Mouse (Mus musculus) 3T3-L1 (cell line): ENCODE data around the gene Foxf1.

Experiments used
- DNase-seq: peaks from one replicate; pipeline ENCODE4 v3.0.0-alpha.2; 2015; ENCODE audit warnings: low read depth, low spot score

The Foxf1 gene

DNA sequence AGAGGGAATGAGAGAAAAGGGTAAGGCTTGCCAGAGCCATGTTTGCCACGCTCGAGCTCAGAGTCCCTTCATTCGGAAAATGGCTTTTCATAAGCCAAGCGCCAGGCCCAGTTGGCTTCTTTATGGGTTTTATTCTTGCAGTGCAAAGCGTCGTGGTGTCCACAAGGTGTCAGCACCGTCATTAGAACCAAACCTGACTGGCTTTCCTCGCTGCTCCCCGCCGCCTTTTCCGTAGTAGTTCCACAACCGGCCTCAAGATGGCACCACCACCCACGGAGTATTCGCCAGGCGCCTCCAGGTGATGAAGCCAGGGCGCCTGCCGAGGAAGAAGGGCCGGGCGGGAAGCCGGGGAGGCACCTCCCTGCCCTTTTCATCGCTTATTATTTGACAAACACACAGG, 29.1 kb downstream of the Foxf1 start:
- peak; percentile 91 for DNase-seq

DNA sequence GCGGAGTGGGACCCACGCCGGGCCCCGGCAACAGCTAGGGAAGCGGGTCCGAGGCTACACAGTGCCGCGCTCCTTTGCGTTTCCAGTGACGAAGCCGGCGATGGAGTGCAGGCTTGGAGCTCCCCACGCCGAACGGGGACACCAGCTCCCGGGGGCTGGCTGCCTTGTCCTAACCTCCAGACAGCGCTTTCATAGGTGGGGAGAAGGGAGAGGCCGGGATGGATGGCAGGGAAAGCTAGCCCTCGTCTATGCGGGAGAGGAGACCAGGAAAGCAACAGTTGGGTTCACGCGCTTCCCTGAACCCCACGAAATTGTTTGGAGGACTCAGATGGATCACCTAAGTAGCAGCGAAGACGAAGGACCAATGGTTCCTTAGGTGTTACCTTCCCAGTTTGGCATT, 30.9 kb downstream of the Foxf1 start:
- no peak for DNase-seq

DNA sequence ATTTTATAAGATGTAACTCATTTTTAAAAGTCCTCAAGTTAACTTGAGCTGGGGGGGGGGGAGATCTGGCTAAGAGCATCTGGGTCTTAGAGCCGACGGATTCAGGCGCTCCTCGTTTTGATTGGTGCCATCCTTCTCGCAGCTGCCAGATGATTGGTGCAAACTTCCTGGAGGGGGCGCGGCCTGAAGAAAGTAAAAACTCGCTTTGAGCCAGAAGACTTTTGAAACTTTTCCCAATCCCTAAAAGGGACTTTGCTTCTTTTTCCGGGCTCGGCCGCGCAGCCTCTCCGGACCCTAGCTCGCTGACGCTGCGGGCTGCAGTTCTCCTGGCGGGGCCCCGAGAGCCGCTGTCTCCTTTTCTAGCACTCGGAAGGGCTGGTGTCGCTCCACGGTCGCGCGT, 31.8 kb downstream of the Foxf1 start, which contains the start of gene Foxc2:
Foxc2 (plus strand) TSS at position 224 of the 400 bp plus-strand sequence.
- DNase-seq = peak; percentile 95

DNA sequence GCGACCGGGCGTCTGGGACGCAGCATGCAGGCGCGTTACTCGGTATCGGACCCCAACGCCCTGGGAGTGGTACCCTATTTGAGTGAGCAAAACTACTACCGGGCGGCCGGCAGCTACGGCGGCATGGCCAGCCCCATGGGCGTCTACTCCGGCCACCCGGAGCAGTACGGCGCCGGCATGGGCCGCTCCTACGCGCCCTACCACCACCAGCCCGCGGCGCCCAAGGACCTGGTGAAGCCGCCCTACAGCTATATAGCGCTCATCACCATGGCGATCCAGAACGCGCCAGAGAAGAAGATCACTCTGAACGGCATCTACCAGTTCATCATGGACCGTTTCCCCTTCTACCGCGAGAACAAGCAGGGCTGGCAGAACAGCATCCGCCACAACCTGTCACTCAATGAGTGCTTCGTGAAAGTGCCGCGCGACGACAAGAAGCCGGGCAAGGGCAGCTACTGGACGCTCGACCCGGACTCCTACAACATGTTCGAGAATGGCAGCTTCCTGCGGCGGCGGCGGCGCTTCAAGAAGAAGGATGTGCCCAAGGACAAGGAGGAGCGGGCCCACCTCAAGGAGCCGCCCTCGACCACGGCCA, 32.5 kb downstream of the Foxf1 start:
- DNase-seq = peak; percentile 80

DNA sequence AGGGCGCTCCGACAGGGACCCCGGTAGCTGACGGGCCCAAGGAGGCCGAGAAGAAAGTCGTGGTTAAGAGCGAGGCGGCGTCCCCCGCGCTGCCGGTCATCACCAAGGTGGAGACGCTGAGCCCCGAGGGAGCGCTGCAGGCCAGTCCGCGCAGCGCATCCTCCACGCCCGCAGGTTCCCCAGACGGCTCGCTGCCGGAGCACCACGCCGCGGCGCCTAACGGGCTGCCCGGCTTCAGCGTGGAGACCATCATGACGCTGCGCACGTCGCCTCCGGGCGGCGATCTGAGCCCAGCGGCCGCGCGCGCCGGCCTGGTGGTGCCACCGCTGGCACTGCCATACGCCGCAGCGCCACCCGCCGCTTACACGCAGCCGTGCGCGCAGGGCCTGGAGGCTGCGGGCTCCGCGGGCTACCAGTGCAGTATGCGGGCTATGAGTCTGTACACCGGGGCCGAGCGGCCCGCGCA, 33.0 kb downstream of the Foxf1 start:
- DNase-seq = peak; percentile 51

DNA sequence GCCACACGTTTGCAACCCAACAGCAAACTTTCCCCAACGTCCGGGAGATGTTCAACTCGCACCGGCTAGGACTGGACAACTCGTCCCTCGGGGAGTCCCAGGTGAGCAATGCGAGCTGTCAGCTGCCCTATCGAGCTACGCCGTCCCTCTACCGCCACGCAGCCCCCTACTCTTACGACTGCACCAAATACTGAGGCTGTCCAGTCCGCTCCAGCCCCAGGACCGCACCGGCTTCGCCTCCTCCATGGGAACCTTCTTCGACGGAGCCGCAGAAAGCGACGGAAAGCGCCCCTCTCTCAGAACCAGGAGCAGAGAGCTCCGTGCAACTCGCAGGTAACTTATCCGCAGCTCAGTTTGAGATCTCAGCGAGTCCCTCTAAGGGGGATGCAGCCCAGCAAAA, 33.7 kb downstream of the Foxf1 start:
- no peak for DNase-seq

DNA sequence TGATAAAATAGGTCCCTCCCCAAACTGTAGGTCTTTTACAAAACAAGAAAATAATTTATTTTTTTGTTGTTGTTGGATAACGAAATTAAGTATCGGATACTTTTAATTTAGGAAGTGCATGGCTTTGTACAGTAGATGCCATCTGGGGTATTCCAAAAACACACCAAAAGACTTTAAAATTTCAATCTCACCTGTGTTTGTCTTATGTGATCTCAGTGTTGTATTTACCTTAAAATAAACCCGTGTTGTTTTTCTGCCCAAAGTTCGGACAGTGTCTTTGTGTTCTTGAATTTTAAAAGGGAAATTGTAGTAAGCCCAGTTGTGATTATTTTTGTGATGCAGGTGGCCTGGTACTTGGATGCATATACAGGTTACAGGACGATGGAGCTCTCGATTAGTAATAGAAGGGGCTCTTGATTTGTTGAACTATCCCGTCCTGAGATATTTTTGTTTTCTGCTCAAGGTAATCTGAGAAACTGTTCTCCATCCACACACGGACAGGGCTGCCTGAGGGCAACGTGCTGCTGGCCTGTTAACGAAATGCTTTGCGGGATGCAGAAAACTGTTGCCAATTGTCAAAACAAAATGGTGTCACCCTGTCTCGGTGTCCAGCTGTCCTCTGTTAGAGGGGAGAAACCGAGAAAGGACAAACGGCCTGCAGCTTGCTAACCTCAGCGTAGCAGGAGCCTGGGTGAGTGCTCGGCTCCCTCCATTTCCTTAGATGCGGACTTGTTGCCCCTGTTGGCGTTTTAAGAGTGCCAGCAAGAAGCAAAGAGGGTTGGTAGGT, 34.6 kb downstream of the Foxf1 start:
- no peak for DNase-seq

DNA sequence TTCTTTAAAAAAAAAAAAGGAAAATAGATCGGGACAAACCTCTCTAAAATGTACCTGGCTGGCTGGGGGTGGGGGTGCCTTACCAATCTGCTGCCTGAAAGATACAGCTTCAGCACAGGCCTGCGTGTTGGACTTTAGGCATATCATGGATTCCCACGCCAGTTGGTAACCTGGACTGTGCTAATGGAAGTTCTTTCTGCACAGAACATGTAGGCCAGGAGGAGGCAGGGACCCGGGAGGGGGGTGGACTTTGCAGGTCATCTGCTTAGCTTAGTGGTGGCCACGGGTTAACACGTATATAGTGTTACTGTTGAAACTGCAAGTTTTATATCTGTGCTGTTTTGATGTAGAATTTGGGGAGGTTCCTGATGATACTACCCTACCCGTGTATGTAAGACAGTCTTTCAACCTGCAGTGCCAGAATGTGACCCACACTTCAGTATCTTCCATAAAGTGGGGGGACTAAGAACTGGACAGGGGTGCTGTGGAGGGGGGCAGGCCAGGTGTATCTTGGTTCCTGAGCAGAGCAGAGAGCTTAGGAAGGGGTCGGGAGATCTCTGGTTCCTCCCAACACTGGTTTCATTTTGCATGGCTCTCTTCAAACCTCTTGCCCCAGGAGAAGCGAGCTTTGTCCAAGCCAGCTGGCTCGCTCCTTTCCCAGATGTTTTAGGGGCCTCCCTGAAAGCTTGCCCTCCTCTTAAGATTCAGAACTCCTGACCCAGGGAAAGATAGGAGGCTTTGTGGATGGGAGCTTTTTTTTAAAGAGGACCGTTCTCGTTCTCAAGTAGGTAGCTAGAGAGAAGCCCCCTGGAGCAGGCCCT, 35.7 kb downstream of the Foxf1 start:
- peak; percentile 25 for DNase-seq

DNA sequence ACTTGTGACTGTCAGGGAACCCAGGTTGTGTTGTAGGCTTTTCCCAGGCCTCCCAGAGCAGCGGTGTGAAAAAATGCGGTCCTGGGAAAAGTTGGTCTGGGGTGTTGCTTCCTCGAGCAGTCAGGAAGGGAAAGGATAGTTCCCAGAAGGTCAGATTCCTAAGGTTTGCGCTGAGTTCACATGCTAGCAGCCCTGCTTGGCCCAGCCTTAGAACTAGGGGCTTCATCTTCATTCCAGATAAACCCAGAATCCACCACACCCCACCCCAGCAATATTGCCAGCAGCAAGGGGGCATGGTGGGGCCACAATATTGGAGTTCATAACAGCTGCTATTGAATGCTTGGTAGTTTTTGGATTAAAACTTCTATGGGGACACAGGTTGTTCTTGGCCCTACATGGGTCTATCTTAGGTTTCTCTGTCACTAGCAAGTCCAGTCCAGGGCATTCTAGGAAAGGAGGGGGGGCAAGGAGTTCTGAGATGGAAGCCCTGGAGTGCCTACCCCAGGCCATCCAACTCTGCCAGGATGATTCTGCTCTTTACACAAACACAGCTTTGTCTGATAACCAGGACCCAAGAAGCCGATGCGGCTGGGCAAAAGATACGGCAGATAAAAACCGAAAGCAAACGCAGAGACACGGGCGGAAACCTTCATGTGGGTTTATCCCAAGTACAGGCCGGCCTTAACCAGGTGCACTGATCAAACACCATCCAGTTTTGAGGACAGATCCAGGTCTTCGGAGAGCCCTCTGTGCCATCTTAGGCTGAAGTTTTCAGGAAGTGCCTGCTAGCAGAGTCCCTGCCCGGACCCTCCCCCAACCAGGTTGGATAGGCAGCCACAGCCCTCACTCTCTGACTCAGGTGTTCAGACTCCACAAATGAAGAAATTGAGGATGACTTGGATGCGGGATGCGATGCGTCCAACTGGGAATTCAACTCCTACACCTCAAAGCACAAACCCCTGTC, 36.6 kb downstream of the Foxf1 start:
- DNase-seq = no peak

DNA sequence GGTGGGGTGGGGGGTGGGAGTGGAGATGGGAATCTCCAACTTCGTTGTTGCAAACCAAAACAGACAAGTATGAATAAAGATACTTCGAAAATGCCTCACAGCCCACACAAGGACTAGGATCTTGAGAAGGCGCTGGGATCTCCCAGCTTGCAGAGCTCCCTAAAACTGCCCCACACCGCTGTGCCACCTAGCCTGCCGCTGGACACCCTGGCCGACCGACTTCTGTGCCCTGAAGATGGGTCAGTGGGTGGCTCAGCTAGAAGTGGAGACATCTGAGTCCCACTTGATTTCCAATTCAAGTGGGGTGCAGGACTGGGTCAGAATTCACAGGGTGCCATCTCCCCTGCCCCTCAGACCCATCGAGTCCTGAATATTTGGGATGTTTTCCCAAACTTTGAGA, 37.5 kb downstream of the Foxf1 start:
- no peak for DNase-seq

DNA sequence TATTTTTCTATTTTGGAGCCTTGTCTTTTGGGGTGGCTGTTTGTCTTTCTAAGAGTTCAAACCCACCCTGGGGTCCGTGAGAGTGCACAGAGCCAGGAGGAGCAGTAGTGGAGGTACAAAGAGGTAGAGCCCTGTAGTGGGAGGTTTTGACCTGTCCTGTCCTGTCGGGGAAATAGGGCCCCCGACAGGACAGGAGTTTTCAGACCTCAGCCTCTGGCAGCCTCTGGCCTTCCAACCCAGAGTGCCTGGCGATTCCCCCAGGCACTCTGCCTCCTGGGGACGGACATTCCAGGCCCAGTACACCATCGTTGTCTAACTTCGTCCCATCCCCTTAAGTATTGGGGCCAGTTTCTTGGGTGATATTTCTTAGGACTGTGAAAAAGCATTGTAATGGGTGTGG, 38.2 kb downstream of the Foxf1 start:
- no peak for DNase-seq

DNA sequence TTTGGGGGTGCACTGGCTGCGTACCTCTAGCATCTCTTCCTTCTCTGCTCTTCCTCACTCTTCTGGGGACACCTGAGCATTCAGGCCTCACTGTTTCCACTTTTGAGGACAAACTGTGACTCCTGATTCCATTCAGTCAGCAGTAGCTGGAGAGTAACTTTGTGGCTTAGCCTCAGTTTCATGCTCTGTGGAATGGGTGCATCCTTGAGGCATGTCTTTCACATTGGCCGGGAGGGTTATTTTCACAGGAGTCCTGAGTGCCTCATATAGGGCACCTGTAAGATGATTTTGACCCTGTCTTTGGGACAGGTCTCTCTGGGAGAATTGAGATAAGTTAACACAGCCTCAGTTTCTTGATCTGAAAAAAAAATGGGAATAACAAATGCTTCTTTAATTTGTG, 38.9 kb downstream of the Foxf1 start:
- no peak for DNase-seq

DNA sequence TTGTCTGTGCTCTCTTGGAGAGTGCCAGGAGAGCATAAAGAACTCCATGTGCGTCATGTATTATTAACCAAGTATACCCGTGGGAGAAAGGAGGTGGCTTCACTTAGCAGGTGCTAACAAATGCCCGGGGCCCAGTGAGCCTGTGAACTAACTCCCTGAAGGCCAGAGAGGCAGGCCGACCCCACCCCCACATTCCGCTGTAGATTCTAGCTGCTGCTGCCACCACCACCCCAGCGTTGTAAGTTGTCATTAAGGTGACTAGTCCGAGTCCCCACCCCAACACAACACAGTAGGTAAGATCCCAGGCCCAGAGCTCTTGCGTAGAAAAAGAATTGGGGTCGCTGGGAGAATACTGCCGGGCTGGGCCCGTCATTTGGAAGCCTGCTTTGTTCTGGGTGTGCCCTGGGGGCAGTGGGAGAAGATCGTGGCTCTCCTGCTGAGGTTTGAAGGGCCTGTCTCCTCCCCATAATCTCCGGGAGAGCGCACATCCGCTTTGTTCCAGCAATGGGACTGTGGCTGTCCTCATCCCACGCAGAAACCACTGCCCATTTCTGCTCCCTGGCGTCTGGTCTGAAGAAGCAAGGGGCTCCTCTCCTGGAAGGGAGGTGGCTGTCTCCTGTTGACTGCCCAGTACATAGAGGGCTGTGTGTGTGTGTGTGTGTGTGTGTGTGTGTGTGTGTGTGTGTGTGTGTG, 40.5 kb downstream of the Foxf1 start:
- DNase-seq = peak; percentile 65

DNA sequence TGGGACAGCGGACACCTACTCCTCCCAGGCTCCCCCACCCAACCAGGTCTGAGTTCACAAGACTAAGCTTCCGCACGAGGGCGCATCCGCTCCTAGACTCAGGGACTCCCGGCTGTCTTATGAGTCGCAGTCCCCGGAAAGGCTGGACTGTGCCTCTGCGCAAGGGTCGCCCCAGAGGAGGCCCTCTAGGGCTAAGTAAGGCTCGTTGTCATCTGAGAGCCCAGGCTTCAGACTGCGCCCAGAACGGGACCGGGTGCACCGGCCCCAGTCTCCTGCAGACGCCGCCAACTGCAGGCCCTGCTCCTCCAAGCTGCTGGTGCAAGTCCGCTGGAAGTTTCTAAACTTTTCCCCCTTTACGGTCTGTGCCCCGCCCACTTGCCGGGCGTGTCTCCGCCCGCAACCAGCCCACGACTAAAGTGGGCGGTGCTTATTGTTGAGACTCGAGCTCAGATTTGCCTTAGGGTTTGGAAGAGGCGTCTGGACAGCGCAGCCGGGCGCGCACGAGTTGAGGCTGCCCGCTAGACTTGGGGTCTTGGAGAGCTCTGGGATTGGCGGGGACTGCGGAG, 41.2 kb downstream of the Foxf1 start:
- peak; percentile 93 for DNase-seq

DNA sequence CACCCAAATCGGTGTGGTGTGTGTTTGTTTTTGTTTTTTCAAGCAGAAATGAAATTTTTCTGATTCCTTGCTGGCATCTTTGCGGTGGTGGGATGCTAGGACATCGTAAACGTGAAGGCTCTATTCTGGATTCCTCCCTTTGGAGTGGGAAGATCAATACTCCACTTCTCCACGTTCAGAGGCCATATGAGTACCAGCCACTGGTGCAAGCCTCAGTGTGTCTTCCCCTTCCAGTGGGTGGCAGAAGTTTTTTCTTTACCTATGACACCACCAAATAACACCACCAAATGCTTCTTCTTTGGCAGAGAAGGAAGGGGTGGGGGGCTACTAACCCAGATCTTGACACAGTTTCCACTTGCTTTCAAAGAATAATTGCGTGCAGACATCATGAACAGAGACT, 42.0 kb downstream of the Foxf1 start:
- no peak for DNase-seq

DNA sequence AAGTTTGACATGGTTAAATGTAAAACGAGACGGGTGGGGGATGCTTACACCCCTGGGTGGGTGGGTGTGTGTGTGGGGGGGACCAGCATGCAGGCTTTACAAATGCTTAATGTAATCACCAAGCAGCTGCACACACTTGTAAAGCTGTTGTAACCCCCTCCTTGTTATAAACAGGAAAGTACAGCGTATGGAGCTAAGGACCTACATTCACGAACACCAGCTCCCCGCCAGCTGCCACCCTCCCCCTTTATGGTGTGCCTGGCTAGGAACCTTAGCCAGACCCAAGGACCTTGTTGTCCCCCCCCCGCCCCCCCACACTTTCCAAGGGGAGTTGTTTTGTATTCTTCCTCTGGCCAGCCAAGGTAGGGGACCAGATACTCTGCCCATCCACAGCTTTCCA, 42.5 kb downstream of the Foxf1 start:
- no peak for DNase-seq

DNA sequence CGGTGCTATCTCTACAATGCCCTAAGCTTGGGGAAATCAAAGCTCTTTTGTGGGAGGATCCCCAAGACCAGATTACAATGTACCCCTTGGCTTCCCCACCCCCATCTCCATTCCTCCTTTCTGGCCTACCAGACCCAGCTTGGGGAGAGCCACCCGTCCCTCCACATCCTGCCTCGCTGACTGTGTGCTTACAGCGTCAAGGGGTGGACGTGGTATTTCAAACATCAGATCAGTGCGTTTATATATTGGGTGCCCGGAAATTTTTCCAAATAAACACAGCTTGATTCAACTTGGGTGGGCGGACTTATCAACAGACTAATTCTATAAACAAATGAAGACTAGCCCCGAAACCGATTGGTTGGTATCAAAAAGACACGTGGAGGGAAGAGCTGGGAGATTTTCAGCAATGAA, 43.1 kb downstream of the Foxf1 start:
- DNase-seq = no peak

DNA sequence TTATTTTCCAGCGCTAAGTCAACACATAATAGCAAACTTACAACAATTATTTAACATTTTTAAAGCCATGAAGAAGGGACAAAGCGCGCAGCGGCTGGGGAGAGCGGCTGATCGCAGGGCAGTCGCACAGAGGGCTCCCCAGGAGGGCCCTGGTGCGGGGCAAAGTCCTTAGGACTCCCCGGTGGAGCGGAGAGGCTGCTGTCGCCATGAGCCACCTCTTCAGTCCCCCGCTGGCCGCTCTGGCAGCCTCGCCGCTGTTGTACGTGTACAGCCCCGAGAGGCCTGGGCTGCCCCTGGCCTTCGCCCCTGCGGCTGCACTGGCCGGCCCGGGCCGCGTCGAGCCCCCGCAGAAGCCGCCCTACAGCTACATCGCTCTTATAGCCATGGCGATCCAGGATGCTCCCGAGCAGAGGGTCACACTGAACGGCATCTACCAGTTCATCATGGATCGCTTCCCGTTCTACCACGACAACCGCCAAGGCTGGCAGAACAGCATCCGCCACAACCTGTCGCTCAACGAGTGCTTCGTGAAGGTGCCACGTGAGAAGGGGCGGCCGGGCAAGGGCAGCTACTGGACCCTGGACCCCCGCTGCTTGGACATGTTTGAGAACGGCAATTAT, 43.7 kb downstream of the Foxf1 start, which contains the start of gene Foxl1:
Foxl1 (plus strand) TSS at position 185 of the 620 bp plus-strand sequence.
- DNase-seq = no peak

DNA sequence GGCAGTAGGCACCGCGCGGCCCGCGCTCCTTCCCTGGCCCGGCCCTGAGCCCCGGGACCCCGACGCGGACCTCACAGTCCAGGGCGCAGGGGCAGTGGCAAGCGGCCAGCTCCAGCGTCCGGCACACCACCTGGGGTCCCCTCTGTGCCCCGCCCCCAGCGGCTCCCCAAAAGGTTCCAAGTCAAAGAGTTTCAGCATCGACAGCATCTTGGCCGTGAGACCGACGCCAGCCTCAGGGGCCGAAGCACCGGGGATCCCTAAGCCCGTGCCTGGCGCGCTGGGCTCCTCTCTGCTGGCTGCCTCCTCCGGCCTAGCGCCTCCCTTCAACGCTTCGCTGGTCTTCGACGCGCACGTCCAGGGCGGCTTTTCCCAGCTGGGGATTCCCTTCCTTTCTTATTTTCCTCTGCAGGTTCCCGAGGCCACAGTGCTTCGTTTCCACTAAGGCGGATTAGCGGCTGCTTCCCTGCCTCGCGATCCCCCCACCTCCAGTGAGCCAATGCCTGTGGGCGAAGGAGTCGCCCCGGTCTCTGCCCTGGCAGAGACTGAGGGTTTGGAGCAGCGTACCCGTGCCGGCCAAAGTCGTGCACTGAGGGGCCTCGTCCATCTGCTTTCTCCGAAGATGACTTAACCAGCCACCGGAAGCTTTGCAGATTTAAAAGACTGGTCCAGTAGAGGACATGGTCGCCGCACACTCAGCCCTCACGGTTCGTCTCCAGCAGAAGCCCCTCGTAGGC, 44.5 kb downstream of the Foxf1 start:
- DNase-seq = no peak
